Mouse (Mus musculus): ENCODE measurements around the gene Sipa1l3.

GRCm38 (mm10) chr7:29556283-29556682 lies 37.8 kb upstream of the Sipa1l3 start:
- TF ChIP-seq CTCF (IDR thresholded peaks at IDR 0.05; ENCODE audit: borderline replicate concordance, insufficient read depth, low read depth, low read length): no peak
- no peak for TF ChIP-seq POLR2A (IDR thresholded peaks at IDR 0.05; ENCODE audit: borderline replicate concordance, insufficient read depth, low read length)
